Mouse (Mus musculus) T-cell, adult 2 months (primary cell): ENCODE results near the gene Aatk.
A peak's percentile ranks its signal among the peaks of the same experiment; 100 is the strongest.

ENCODE experiments used
- DNase-seq: peaks from one replicate; pipeline ENCODE4 v3.0.0; 2022; ENCODE audit warnings: low spot score

The Aatk gene

DNA sequence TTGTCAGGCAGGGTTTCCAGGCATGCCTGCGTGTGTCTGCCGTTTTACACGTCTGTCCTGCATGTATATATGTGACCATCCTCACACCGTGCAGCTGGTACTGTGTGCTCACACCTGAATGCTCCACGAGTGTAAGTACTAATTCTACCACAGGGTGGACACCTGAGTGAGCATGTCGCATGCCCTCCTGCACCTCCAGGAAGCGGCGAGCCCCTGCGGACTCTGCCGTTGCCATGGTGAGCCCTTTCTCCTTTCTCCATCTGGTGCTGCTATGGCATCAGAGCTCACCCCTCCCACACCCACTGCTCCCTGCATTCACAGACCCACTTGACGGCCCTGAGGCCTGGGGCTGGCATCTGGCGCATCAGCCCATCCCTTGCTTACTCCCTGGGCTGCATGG lies 24.1 kb downstream of the Aatk start:
- no peak for DNase-seq

DNA sequence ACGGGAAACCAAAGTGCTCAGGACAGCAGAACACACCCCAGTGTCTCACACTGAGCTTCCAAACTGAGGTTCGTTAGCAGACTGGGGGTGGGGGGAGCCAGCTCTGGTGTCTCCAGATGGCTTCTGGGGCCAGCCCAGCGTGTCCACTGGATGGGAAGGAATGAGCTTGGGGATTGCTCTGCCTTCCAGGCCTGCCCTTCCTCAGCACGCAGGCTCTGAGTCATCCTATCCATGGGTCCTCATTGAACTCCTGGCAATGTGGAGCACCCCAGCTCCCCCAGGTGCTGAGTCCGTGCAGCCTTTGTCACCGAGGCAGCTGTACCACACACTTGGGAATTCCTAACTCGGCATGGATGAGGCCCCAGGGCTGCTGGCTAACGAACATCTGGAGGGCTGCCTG lies 24.8 kb downstream of the Aatk start:
- no peak for DNase-seq

DNA sequence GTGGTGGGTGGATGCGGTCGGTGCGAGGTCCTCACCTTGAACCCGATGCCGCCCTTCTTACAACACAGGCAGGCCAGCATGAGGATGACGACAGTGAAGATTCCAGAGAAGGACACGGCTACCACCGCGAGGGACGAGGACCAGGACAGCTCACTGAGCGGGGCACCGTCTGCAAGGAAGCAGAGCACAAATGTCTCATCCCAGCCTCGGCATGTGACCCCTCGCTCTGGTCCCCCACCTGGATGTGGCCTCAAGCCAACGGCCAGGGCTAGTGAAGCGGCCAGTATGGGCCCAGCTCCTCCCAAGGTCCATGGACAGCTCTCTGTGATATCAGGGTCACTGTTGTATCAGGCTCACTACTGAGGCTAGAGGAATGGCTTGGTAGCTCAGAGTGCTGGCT lies 25.6 kb downstream of the Aatk start:
- no peak for DNase-seq

DNA sequence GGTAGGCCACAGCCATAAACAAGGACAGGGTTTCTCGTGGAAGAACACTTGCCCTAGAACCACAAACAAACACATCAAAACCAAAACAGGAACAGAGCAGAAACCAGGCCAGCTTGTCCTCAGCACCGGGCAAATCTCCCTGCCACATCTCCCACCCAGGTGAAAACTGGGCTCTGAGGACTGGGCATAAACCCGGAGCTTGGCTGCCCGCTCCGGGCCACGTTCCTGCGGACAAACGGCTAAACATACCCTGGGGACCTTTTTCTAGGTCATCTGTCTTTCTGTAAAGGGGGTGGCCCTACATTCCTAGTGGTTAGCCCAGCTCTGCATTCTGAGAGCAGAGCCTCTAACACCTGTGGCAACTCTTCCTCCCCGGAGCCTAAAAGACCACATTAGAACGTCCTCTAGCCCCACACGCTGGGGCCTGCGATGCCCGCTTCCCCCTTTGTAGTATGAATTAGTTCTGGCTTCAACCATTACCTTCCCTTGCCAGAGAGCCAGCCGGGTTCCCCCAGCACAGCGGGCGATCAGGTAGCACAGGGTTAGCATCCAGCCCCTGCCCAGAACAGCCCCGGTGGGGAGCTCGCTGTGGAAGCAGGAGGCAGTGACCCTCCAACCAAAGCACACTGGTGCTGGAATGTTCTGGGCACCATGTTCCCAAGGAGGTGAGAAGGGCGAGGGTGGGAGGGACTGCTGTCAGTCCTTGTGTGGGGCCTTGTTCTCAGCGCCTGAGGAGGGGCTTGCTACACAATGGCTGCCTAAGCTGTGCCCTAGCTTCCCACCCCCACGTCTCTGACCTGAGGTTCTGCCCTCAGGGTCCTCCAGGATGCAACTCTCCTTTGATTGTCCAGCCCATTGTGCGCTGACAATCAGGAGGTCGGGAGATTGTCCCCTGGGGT lies 27.2 kb downstream of the Aatk start:
- DNase-seq = no peak

DNA sequence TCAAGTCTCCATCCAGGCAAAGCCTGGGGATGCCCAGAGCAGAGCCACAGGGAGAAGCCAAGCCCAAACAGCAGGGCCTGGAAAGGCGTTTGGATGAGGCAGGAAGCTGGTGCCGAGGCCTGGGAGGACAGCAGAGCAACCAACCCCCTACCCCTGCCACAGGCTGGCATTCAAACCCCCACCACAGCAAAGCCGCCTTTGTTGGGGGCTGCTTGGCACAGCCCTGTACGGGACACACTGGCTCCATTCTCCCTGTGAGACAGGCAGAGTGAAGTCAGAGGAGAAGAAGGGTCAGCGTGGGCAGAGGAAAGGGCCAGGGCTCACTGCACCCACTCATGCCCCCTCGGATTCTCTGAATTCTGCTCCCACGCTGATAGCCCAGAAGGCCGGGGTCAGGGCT lies 30.0 kb downstream of the Aatk start:
- DNase-seq = no peak

DNA sequence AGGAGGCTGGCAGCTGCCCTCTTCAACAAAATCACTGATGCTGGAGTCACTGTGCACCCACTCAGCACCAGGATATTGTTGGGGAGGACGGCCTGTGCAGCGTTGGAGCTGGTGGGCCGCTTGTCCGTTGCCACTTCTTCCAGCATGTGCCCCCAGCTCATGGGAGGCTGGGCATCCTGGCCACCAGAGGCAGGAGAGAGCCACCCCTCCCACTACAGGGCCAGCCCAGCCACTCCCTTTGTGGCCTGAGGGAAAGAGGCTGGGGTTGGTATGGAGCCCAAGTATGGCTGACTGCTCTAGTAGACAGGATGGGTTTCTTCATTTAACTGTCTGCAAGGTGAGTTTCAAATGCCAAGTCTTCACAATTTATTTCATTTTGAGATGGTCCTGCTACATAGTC lies 32.2 kb downstream of the Aatk start:
- no peak for DNase-seq

DNA sequence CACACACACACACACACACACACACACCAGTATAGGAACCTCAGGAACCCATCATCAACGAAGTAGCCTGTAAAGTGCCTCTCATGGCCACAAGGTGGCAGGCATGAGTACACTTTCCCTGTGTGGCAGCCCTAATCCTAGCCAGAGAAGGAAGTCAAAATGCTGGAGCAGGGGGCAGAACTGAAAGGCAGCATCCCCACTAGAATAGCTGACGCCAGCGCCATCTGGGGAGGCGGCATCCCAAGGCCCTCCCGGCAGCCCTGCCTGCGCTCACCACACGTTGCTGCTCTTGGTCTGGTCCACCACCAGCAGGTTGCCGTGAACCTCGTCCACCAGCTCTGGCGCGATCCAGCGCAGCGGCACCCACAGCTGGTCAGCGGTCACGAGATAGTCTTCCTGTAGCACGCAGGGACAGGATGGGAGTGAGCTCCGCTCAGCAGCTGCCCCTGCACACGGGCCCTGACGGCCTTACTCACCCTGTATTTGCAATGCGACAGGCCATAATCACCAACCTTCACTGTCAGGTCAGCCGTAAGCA lies 33.7 kb downstream of the Aatk start:
- peak; percentile 54 for DNase-seq

DNA sequence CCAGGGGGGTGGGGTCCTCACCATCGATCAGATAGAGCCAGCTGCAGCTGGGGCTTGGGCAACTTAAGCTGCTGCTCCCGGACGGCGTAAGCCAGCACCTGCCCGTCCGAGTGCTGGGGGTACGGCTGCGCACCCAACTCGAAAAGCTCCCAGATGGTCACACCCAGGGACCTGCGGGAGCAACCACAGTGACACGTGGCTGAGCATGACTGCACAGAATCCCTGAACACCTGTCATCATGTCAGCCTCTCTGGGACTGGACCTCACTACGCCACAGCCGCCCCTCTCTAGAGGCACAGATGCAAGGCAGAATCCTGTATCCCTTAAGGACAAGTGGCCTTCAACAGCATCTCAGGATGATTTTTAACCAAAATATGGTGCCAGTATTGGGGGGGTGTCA lies 34.3 kb downstream of the Aatk start:
- no peak for DNase-seq

DNA sequence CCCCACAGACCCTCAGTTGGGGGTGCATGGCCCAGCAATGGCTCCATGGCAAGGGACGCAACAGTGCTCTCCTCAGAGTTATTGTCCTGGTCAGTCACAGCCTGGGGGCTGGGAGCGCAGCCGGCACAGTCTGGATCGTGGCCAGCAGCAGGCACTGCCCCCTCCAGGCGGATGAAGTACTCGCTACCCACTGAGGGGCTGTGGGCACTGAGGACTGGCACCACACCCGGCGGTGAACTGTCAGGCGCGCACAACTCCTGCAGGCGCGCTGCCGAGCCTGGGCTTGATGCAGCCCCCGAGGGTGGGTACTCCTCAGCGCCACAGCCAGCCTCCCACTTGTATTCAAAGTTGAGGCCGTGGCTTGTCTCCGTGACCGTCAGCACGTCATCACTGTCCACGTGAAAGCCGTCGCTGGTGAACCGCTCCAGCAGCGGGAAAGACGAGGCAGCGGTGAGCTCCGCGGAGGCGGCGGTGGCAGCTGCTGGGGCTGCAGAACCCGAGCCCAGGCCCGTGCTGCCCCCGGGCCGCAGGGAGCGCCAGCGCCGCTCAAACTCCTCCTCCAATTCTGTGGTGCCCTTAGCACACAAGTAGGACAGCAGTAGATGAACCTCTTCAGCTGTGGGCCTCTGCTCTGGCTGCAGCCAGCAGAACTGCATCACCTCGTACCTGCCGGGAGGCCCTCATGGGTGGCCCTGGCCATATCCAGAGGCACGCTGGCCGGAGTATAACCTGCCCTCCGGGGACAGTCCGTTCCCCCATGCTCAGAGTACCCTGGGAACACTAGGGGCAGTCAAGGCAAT lies 35.0 kb downstream of the Aatk start:
- no peak for DNase-seq

DNA sequence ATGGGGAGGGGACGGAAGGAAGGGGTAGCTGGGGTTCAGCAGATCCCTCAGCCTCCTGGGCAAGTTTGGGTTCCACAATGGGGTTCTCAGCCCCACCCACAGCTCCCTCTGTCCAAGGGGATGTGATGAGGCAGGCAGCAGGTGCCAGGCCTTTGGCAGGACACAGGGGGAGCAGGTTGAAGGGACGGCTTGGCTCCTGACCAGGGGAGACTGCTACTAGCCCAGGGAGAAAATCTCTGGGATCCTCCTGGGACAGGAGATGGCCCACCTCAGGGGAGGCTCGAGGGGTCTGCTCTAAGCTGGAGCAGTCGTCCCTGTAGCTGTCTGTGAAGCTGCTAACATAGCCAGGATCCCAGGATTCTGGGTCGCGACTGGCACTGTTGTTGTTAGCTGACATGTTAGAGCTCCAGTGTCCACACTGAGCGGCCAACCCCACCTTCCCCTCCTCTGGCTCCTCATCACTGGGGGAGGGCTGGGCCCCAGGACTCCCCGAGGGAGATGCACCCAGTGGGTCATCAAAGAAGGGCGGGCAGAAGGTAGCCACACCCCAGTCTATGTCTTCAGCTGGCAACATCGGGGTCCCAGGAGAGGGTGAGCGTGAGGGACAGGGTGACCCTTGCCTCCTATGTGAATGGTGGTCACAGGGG lies 35.7 kb downstream of the Aatk start:
- DNase-seq = no peak

DNA sequence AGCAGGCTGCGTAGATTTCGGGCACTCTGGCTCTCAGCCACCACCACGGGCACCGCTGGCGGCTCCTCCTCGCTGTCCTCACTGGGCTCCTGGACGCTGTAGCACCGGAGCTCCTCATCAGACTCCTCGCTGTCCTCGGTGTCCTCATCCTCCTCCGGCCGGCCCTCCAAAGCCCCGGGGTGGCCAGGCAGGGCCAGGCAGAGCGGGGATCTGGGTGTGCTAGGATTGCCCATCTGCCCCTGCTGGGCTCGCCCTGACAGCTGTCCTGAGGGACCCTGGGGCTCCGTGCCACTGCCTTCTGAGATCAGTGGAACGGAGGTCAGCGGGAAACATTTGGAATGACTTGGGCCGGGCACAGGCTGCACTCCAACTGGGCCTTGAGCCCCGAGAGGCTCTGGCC lies 37.0 kb downstream of the Aatk start:
- no peak for DNase-seq

DNA sequence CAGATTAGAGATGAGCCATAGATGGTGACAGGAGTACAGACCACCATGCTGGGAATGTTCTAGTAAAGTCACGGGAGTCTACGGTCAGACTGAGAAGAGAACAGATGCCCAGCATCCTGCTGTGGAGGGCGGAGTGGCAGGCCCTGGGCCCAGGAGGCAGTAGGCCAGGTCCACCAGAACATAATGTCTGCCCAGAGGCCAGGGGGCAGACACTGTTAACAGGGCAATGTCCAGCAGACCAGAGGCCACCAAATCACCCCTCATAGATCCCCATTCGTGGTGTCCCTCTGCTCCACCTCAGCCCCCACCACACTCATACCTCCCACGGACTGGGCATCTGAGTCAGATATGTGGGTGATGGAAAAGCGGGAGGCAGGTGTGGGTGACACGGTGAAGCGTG lies 38.0 kb downstream of the Aatk start:
- DNase-seq = no peak

DNA sequence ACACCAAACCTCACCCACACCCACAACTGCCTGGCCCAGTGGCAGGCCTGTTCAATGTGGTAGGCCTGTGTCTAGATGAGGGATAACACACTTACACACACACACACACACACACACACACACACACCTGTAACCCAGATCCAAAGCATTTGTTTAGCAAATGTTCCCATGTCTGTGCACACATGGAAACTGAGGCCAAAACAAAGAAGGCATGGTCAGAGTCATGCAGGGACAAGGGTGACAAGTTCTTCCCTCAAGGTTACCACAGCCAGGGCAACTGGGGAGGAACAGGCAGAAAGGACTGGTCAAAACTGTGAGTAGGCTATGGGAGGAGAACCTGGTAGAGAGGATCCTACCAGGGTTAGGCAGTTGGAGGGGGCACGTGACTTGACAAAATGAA lies 38.5 kb downstream of the Aatk start:
- DNase-seq = no peak

DNA sequence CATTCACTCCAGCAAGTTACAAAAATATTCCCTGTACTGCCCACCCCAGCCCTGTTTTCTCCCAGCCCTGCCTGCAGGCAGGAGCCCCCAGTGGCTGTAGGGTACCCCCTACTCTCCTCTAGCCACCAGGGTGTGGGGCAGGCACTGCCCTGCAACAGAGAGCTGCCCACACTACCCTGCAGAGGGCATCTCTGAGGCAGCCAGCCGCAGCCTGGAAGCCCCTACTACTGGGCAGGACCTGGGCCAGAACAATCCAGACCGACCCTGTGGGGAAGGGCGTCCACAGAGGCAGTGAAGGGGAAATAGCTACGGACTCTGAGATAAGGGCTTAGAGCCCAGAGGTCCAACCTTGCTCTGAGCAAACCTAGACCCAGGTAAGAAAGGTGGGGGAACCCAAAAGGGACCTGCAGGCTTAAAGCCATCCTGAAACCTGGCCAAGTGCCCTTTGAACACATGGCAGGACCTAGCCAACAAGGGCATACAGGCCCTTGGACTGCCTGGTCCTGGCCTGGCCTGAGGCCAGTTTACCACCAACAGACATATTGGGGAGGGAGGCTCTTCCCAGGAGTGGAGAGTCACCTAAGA lies 39.4 kb downstream of the Aatk start:
- DNase-seq = no peak

DNA sequence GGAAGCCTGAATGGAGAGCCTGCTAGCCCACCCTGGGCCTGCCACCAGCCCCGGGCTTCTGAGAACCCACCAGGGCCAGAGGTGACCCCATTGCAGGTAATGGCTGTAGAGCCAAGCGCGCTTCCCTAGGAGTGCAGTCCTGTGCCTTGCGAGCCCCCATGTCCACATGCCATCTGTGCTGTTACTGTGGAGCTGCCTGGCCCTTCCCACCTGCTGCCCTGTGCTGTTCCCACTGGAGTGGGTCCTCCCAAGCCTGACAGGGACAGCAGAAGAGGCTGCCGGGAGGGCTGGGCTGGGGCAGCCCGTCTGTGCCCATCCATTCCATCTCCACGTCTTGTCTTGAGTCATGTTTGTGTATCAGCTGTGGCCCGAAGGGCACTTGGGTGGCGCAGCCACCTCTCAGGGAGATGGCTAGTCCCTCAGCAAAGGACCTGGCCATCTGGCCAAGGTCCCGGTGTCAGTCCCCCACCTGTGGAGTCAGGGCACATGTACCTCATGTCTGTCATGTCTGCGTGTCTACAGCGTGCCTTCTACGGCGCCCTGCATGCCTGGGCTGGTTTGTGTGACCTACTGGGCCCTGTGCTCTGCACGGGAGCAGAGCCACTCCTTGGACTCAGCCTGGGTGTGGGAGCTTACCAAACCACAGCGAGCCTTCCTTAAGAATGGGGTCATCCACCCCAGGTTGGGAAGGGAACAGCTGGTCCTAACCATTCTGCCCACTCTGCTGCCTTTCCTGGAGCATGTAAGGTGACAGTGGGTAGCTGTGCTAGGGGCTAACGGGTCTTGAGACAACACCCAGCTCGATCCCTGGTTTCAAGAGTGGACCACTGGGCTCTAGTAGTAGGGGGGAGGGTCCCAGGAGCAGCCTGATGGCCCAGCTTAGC lies 41.3 kb downstream of the Aatk start:
- DNase-seq = no peak

DNA sequence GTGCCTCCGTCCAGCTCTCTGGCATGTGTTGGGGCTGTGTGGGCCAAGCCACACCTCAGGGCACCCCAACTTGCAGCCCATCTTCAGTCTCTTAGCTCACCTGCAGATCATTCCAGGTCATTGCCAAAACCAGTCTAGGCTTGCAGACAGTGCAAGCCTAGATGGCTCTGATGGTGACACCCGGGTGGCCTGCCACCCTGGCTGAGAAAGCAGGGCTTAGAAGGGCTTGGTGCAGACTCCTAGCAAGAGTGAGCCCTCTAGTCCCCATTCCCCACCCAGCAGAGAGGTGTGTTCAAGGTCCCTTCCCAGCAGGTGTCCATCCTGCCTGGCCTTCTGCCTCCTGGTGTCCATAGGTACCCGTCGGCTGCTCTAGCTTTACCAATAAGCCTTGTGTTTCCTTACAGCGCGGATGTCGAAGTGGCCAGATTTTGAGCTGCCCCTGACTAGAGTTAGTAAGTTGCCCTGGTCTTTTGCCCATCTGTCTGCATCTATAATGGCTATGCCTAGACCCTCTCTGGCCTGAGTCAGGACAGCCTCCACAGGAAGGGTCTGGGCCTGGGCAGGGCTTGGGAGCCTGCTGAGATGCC lies 44.2 kb downstream of the Aatk start:
- no peak for DNase-seq

DNA sequence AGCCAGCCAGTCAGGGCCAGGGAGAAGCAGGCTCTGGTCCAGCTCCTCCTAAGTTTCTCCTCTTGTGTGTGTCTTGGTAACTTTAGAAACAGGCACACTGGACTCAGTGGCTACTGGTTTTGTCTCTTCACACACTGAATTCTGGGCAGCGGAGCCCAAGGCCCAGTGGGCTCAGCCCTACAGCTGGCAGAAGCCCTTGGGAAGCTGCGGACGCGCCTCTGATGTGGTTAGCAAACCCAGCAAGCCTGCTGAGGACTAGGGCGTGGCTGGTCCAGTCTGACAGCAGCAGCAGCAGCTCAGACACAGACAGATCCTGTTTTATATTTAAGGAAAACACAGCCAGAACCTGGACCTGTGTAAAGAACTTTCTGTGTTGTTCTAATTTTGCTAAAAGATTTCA lies 44.9 kb downstream of the Aatk start:
- no peak for DNase-seq

DNA sequence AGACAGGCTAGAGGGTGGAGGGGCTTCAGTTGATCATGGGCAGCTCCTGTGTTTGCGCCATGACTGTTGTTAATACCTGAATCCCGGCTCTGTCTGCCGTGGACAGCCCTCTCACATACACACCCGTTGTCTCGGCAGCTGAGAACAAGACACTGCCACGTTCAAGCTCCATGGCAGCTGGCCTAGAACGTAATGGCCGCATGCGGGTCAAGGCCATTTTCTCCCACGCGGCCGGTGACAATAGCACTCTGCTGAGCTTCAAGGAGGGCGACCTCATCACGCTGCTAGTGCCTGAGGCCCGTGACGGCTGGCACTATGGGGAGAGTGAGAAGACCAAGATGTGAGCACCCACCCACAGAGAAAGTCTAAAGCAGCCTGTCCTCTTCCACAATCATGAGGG lies 49.6 kb downstream of the Aatk start:
- DNase-seq = no peak

DNA sequence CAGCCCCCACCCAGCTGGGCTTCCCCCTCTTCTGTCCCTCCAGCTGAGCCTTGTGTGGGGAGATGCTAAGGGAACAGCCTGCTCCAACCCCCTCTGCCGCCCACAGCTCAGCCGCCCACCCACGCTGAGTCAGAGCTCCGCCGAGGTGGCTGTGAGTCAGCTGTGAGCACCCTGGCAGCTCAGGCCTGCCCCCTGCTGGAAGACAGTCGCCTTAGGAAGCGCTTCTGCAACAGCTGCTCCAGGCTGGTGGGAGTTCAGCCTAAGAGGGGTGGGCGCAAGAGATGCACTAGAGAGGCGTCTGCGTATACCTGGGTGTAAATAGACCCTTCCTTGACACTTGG lies 55.7 kb downstream of the Aatk start:
- peak; percentile 81 for DNase-seq

DNA sequence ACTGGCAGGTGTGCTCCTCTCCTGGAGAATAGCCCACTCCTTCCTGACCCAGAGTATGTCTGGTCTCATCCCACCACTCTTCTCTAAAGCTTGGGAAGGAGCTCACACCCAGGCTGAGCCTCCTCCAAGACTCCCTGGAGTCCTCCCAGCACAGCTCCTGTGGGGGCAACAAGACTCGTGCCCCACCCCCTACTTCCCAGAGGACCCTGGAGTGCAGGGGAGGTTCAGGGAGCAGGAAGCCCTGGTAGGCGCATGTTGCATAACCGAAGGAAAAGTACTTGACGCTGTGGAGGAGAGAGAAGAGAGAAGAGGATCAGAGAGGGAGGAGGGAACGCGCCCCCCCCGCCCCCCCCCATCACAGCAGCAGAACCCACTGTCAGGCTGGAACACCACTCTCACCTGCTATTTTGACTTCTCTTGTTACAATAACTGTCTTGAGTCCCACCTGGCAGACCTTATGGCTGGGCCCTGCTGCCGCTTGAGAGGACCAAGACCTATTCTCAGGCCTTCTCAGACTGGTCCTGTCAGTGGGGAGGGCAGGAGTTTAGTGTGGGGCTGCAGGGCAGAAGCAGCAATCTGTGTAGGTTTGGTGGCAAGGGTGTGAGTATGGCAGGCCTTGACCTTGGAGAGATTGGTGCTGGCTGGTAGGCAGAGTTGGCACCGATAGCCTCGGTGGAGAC lies 56.2 kb downstream of the Aatk start:
- no peak for DNase-seq
